Mouse (Mus musculus): ENCODE measurements around the gene Rxfp4.

DNA sequence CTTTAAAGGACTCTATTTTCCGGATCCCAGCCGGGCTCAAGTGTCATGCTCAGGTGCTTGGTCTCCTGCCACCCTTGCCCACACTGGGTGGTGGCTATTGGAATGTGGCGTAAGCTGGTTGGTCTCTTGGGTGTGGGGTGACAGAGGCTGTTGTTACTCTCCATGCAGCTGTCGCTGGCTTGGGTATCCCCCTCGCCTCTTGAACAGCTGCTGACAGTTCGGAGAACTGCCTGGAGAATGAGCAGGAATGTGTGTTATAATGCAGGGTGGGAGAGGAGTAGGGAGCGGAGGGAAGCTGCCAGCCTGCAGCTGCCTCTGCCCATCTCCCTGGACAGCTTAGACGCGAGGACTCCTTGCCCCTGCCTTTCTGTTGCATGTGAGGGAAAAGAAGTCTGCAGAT, 22.9 kb downstream of the Rxfp4 start:
- no peak for TF ChIP-seq CTCF (IDR thresholded peaks at IDR 0.05; ENCODE audit: borderline replicate concordance, insufficient read depth, low read length)
- no peak for TF ChIP-seq POLR2A (IDR thresholded peaks at IDR 0.05; ENCODE audit: low read depth, low read length)

Measured in embryonic fibroblast, embryonic 13.5 days (primary cell).